Mouse (Mus musculus) kidney, postnatal 10 days (tissue): ENCODE measurements around the gene Mroh8.
"Not testable (repeated sequence)": the region's sequence is repeated elsewhere in the genome, so short reads cannot be mapped to it uniquely, and the experiment has no call there.

Source experiments
- DNase-seq: peaks from one replicate; pipeline ENCODE4 v3.0.0; 2021; ENCODE audit warnings: mixed read lengths

The Mroh8 gene

GRCm38 (mm10) chr2:157187223-157187622 is 92.1 kb downstream of the Mroh8 start:
- DNase-seq = no peak

- DNase-seq = no peak
These were observed 92.8 kb downstream of the Mroh8 start for GRCm38 (mm10) chr2:157186504-157186903.

GRCm38 (mm10) chr2:157185022-157185660 is 94.2 kb downstream of the Mroh8 start:
- no peak for DNase-seq

GRCm38 (mm10) chr2:157178167-157178566 is 101.2 kb downstream of the Mroh8 start:
- DNase-seq = no peak

- DNase-seq = no peak
These were observed 103.1 kb downstream of the Mroh8 start for GRCm38 (mm10) chr2:157176248-157176647.

- DNase-seq = no peak
These were observed 104.9 kb downstream of the Mroh8 start for GRCm38 (mm10) chr2:157174416-157174815.

- no peak for DNase-seq
These were observed 105.8 kb downstream of the Mroh8 start for GRCm38 (mm10) chr2:157173555-157173954.

GRCm38 (mm10) chr2:157172984-157173383 is 106.4 kb downstream of the Mroh8 start:
- DNase-seq = no peak

GRCm38 (mm10) chr2:157170626-157171025 is 108.7 kb downstream of the Mroh8 start:
- DNase-seq = no peak

GRCm38 (mm10) chr2:157170166-157170565 is 109.2 kb downstream of the Mroh8 start:
- DNase-seq = peak; percentile 17

- DNase-seq = no peak
These were observed 112.8 kb downstream of the Mroh8 start for GRCm38 (mm10) chr2:157166371-157167080.

GRCm38 (mm10) chr2:157165312-157166224 is 113.8 kb downstream of the Mroh8 start:
- not testable (repeated sequence) for DNase-seq

GRCm38 (mm10) chr2:157164101-157164500 is 115.2 kb downstream of the Mroh8 start:
- no peak for DNase-seq
